Mouse (Mus musculus) testis, adult 2 months (tissue): Measurements from ENCODE around the gene Nup93.
A peak's percentile ranks its signal among the peaks of the same experiment; 100 is the strongest.

Experiments
- CTCF ChIP-seq: fragments of 200-500 bp; IDR thresholded peaks from 2 replicates; pipeline ENCODE4 v1.5.1; 2012; ENCODE audit warnings: low read depth, mild to moderate bottlenecking, inconsistent platforms, low read length, moderate library complexity; ENCODE audit not compliant: control insufficient read depth, insufficient read depth, insufficient replicate concordance
- POLR2A ChIP-seq: fragments of 200-500 bp; IDR thresholded peaks from 2 replicates; pipeline ENCODE4 v1.6.1; 2012; ENCODE audit warnings: low read depth, mild to moderate bottlenecking, inconsistent platforms, low read length, moderate library complexity; ENCODE audit not compliant: control insufficient read depth

- TF ChIP-seq CTCF, result peak; percentile 91; the same call in 1 of the 2 replicates
- TF ChIP-seq POLR2A, result no peak
These were observed 8.6 kb upstream of the Nup93 start for GRCm38 (mm10) chr8:94205736-94206135.
